Mouse (Mus musculus) neutrophil, adult 5-6 weeks (primary cell): Measurements from ENCODE around the gene Casz1. TPM values are rescaled to one million over a fixed set of nuclear protein-coding genes. Genes with fewer than 3 reads are reported as not detected.

Experiments used
- ATAC-seq: fragments of 151-379, 151-347 bp; 2 replicates; pipeline ENCODE4 v1.8.0; 2017; ENCODE audit warnings: mild to moderate bottlenecking, moderate TSS enrichment; ENCODE audit not compliant: insufficient number of reproducible peaks, poor library complexity, low FRiP score, severe bottlenecking; ENCODE audit errors: extremely low read depth
- total RNA-seq: library from RNA; stranded (forward); fragments of 200-1000 nt; gene quantifications from 2 replicates; pipeline ENCODE4 v1.2.3, GENCODE M21; 2017

Gene Casz1
- total RNA-seq, 1 experiment from 2014 or later, result 14.1 TPM

DNA sequence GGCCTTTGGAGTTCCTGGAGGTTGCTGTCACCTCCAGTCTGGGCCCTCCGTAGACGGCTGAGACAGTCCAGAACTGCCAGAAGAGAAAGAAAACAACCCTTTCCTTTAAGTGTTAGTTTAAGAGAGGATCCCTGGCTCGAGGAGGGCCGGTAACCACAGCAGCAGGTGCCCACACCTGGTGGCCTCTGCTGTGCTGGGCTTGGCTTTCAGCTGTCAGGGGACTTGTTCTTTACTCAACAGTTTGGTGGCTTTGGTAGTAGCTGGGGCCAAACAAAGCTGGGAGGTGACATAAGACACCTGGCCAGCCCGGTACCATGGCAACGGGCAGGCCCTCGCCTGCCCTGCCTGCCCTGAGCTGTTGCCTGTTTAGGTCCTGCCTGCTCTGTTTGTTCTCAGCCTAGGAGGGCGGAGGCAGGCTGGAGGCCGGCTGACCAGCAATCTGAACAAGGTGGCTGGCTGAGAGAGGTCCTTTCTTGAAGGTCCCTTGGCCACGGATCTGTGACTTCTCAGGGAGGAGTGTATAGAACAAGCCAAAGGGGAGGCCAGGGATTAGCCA is 143.7 kb downstream of the Casz1 start:
- no peak for ATAC-seq

DNA sequence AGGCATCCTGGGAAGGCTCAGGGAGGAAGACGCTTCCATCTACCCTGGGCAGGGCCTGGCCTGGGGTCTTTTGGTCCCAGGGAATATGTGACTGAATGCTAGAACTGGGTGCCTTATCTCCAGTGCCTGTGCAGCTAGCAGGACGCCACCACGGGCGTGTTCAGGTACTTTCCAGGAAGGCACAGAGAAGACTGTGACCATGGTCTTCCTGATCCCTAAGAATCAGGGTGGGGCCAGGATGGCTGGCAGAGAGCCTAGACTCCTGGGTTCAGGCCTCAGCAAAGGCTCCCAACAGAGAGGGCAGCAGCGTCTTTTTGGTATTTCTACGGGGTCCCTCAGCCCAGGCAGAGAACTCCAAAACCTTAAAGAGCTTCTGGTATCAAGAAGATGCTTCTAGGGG is 146.3 kb downstream of the Casz1 start:
- no peak for ATAC-seq

DNA sequence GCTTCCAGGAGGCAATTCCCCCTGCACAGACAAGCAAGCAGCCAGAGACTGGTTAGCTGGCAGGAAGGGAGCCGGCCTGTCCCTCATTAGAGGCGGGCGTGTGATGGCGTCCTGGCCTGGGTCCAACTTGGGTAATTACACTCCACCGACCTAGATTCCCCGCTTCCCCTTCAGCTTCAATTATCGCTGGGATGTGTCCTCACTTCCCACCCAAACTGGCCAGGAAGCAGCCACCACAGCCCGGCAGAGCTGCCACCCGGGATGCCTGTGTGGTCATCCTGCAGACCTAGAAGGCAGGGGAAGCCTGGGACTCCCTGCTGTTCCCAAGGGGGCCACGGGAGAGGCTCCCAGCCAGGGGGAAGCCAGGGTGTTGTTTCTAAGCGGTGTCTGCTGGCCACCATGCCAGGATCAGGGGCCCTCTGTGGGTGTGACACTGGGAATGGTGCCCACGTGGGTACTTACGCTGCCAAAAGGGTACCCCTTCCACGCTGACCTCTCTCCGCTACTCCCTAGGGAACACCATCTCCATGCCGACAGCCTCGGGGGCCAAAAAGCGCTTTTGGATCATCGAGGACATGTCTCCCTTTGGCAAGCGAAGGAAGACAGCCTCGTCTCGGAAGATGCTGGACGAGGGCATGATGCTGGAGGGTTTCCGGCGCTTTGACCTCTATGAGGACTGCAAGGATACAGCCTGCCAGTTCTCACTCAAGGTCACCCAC is 146.9 kb downstream of the Casz1 start:
- no peak for ATAC-seq

DNA sequence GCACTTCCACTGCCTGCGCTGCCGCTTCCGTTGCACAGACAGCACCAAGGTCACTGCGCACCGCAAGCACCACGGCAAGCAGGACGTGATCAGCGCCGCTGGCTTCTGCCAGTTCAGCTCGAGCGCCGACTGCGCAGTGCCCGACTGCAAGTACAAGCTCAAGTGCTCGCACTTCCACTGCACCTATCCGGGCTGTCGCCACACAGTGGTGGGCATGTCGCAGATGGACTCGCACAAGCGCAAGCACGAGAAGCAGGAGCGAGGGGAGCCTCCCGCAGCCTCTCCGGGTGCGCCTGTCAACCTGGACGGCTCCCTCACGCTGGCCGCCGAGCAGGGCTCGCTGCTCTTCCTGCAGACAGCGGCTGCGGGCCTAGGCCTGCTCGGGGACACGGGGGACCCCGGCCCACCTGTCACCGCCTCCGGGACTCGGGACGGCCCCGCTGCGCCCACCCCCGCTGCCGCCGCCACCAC is 147.6 kb downstream of the Casz1 start:
- ATAC-seq, result no peak

DNA sequence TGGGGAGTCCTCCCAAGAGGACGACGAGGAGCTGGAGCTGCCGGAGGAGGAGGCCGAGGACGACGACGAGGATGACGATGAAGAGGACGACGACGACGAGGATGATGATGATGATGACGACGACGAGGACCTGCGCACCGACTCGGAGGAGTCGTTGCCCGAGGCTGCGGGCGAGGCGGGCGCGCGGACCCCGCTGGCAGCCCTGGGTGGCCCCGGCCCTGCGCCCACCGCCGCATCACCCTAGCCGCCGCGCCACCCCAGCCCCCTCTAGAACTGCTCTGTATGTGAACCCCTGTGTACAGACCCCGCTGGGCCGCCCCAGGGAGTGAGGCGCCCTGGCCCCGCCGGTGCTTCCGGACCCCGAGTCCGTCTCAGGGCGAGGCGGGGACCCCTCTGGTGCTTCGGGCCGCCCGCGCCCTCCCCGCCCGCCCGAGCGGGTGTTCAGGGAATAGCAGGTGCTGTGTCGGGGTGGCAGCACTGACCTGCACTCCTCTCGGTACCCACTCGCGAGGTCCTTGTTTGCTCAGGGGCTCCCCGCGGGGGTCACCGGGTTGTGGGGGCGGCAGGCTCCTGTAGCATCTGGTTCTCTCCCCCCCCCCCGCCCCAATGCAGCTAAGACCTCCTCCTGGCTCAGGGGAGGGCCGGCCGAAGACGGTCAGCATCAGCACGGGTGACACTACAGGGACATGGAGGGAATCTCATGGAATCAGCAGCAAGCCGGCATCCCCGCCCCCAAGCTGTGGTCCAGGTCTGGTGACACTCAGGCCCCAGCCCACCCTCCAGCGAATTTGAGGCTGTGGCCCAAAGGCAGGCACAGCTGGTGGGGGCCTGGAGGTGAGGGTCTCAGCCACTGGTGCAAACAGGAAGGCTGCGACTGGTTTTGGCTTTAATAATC is 148.3 kb downstream of the Casz1 start:
- ATAC-seq, result no peak

DNA sequence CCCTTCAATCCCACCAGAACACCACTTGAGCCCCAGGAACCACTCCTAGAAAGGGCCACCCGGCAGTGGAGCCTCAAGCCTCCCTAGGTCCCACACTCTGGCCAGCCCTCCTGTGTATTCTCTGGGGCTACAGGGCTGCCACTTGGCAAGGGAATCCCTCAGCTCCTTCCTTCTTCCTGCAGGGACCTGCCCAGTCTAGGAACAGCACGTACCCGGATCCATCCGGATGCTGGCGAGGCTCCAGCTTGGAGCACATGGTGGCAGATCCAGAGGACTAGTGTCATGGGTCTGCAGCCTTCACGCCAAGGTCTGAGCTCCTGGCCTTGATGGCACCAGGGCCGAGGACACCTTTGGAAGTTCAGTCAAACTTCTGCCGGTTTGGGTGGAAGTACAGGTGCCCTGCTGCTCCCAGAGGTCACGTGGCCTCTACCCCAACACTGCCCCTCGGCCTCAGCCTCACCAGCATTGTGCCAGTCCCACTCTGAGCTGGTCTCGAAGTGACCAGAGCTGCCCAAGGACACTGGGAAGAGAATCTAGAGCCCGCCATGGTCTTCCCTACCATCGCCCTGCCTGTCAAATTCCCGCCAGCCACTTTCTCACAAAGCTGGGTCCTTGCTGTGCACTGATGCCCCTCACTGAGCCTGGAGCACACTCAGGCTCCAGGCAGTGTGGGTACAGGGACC is 151.0 kb downstream of the Casz1 start:
- ATAC-seq, result no peak

DNA sequence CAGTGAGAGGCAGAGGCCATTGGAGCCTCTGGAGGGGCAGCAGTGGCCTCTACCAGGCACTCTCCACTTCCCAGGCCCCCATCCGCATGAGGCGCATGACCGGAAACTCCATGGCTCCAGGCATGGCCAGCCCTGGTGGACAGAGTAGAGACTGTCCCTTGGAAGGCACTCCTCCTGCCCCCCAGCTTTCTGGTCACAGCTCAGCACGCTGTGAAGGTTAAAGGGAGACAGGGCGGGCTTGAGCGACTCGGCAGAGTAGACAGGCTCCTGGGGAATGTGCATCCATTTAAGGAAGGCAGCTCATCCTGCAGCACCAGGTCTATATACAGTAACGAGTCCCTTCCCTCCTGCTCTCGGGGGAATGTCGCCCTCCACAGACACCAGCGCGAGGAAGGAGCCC is 155.8 kb downstream of the Casz1 start:
- no peak for ATAC-seq

DNA sequence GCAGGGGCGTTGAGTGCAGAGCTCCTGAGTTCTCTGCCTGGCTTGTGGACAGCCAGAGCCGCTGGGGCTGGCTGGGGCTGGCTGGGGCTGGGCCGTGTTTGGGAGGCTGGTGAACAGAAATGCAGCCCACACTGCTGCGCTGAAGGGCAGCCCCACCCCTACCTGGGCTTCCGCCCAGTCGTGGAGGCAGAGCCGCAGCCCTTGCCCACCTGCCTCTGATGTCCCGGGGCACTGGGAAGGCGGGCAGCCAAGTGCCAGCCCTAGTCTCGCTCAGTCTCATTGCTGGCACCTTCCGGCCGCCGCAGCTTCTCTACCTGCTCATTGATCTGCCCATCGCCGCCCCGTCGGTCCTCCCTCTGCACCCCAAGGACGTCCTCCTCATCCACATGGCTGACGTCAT is 156.9 kb downstream of the Casz1 start:
- no peak for ATAC-seq

DNA sequence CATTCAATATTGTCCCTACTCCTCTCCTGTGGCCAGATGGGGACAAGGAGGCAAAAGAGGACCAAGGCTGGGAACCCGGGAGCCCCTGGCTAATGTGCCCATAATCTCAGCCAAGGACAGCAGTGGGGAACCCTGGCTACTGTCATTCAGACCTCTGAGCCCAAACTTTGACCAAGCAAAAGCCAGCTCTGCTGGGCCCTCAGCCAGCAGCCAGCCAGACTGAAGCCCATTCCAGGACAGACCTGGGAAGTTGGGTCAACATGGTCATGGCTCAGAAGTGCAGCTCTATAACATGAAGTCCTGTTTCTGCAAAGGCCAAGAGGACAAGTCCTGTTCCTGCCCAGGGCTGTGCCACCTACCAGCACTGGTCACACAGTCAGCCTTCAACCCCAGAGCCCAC is 157.9 kb downstream of the Casz1 start:
- ATAC-seq, result no peak

DNA sequence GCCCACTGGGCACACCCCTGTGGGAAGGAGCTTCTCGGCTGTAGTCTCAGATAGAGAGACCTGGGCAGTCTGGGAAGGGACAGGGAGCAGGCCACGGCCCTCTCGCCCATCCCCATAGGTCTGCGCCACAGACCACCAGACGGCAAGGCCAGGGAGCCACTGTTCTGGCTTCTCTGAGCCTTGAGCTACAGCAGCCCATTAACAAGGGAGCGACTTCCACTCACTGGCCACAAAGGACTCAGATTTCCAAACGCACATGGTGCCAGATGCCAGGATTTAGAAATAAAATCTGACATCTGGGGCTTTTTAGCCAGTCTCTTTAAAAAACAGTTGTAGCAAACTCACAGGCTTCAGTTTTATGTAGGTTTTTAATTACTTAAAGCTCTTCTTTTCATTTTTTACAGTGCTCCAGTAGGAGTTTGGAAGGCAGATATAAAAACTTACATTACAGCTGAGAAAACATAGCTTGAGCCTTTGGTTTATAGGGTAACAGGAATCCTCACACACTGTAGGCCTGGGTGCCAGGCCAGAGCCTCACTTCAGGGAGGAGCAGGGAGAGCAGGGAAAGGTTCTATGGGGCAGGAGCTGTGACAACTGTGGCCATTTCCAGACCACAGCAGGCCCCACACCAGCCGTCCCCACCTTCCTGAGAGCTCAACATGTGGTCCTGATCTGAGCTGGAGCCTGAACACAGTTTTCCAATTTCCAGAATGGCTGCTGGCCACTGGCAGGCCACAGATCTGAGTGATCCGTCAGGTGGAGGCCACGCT is 160.5 kb downstream of the Casz1 start:
- ATAC-seq, result no peak

DNA sequence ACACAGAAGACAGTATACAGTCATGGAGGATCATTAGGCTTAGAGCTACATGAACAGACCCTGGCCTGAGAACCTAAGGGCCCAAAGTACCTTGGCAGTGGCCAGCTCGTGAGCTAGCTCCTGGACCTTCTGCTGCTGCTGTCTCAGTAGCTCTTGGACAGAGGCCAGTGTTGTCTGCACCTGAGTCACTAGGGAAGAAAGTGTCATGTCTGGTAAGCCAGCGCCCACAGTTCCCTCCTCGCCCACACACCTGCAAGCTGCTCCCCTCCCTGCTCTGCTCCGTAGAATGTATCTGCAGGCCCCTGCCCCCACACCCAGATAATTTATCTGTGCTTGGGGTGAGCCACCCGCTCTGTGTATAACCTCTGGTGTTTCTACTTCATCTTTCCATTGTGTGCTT is 161.9 kb downstream of the Casz1 start:
- ATAC-seq, result no peak

DNA sequence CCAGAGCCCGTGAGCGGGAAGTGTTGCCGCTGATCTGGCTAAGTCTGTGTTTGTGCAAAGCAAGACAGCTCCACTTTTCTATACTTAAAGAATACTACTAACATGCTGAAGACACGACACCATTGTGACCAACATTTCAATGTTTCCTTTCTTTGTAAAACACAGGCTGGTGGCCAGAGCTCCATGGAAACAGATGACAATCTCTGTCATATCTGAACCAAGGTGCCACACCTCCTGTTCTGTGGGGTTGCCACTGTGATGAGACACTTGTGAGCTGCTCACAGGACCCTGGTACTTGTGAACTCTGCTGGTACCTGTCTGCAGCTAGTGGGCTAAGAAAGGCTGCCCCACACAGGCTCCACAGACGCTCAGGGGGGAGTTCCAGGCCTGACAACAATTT is 164.6 kb downstream of the Casz1 start:
- no peak for ATAC-seq

DNA sequence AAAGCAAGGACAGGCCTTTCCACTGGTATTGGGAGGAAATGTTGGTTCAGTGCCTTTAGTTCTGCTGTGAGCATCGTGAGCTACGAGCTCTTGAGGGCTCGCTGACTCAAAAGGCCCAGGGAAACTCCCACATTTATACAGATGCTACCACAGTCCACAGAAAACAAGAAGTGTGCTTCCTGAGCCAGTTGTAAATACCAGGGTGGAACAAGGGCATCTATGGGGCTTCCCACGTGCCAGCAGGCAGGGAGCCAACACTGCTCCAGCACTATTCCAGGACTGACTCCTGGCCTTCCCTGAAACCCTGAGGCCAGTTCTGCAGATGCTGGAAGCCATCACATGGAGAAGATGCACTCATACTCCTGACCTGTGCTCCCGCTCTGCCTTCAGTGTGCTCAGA is 165.4 kb downstream of the Casz1 start:
- ATAC-seq, result no peak

DNA sequence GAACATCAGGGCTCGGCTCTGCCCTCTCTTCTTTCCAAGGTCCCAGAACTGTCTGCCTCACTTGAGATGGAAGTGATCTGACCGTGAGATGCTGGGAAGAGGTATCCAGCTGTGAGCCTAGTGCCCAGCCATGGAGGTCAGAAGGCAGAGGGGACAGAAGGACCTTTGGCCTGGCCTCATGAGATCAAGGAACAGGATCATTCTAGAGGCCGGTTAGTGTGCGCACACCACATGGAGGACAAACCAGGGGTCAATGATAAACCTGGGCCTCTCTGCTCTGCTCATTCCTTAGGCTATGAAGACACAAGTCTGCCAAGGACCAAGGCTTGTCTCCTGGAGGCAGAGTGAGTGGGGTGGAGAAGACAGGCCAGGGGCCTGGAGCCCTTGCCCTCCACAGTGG is 166.5 kb downstream of the Casz1 start:
- no peak for ATAC-seq

DNA sequence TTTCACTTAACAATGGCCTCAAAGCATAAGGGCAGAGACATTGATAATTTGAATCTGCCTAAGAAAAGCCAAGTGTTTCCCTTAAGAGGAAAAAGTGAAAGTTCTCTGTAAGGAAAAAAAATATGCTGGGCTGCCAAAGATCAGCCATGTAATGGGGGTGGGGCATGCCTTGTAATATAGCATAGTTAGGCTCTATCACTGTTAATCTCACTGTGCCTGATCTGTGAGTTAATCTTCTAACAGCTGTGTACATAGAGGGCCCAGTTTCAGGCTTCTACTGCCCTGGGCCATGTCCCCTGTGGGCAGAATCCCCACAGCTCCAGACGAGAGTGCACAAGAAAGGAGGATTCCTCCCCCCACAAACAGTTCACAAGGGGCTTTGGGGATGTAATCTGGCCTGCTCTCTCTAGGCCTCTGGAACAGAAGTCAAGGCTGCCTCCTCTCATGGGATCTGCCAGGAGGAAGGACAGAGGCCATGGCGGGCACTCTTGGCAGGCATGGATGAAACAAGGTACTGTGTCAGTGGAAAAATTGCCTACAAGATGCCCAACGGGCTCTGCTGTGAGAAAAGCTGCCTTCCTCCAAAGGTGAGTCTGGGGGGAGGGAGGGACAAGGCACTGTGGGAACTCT is 167.5 kb downstream of the Casz1 start:
- no peak for ATAC-seq

DNA sequence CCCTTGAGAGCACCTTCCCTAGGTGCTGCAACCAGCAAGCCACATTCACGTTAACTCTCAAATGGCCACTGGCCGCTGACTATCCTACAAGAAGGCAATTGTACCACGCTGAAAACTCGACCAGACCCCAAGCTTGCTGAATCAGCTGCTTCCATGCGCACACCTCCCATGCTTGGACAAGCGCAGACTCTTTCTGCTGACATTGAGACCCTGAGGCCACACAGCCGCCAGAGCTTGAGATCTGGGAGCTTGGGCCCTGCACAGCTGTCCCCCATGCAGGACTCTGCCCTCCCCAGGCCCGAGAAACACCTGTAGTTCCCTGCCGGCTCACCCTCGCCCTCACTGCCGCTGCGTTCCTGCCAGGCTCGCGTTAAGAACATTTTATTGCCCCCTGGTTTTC is 168.5 kb downstream of the Casz1 start:
- ATAC-seq, result no peak

DNA sequence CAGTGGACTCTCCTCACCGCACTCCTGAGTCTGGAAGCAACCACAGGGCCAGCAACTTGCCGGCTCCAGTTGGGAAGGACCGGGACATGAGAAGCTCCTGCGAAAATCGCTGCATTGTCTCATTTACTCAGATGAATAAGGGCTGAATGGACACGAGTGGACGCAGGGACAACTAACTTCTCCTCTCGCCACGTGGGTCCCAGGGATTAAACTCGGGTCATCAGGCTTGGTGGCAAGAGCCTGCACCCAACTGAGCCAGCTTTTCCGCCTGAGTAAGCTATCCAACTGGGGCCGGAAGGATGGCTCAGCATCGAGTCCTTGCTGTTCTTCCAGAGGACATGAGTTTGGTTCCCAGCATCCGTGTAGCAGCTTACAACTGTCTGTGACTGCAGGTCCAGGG is 169.2 kb downstream of the Casz1 start:
- ATAC-seq, result no peak

DNA sequence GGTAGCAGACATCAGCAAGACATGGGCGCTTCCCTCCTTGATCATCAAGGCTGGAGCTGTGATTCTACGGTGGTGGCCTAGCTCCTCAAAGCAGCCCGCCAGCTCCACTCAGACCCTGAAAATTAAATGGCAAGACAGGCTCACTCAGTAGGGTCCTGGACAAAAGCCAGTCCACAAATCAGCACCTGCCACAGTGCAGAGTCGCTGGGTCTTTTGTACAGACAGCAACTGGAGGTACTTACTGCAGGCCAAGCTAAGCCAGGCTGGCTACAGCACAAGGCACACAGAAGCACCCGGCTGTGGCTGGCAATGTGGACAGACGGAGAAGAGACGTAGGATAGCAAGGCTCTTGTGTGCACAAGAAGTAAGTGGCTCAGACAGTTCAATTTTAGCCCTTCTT is 170.6 kb downstream of the Casz1 start:
- no peak for ATAC-seq
